Mouse (Mus musculus) limb, embryonic 14.5 days (tissue): ENCODE measurements around the gene Anxa4. TPM values are rescaled to one million over a fixed set of nuclear protein-coding genes. Genes with fewer than 3 reads are reported as not detected.

ENCODE experiments used
- ATAC-seq: fragments of 200-750 bp; cut with Nextera tagmentation; 2 replicates; pipeline ENCODE4 v1.8.0; 2017; ENCODE audit warnings: low read depth, moderate number of reproducible peaks, moderate TSS enrichment; ENCODE audit not compliant: low FRiP score
- DNase-seq: peaks from one replicate; pipeline ENCODE4 v3.0.0-alpha.2; 2015; ENCODE audit warnings: low spot score
- H3K27ac ChIP-seq: fragments of 300-500 bp; sonication (generic); replicated peaks from 2 replicates; pipeline ENCODE4 v1.5.1; 2014; ENCODE audit warnings: low read depth, mild to moderate bottlenecking, low read length, moderate library complexity, mixed read lengths
- H3K27me3 ChIP-seq: fragments of 300-500 bp; sonication (generic); 2 replicates; pipeline ENCODE4 v1.6.1; 2014; ENCODE audit warnings: low read length, mixed read lengths; ENCODE audit not compliant: control insufficient read depth, insufficient read depth
- H3K36me3 ChIP-seq: fragments of 300-500 bp; sonication (generic); 2 replicates; pipeline ENCODE4 v1.6.1; 2014; ENCODE audit warnings: mild to moderate bottlenecking, low read length, moderate library complexity, mixed read lengths; ENCODE audit not compliant: control insufficient read depth, insufficient read depth
- H3K4me1 ChIP-seq: fragments of 300-500 bp; sonication (generic); 2 replicates; pipeline ENCODE4 v1.6.1; 2014; ENCODE audit warnings: antibody characterized with exemption, low read length, mixed read lengths; ENCODE audit not compliant: control insufficient read depth, insufficient read depth
- H3K4me2 ChIP-seq: fragments of 300-500 bp; sonication (generic); replicated peaks from 2 replicates; pipeline ENCODE4 v1.6.1; 2014; ENCODE audit warnings: low read depth, mild to moderate bottlenecking, low read length, moderate library complexity; ENCODE audit not compliant: severe bottlenecking
- H3K4me3 ChIP-seq: fragments of 300-500 bp; sonication (generic); replicated peaks from 2 replicates; pipeline ENCODE4 v1.5.1; 2014; ENCODE audit warnings: low read length
- H3K9ac ChIP-seq: fragments of 300-500 bp; sonication (generic); 2 replicates; pipeline ENCODE4 v1.6.1; 2014; ENCODE audit warnings: mild to moderate bottlenecking, low read depth, low read length, moderate library complexity; ENCODE audit not compliant: severe bottlenecking
- H3K9me3 ChIP-seq: fragments of 300-500 bp; sonication (generic); 2 replicates; pipeline ENCODE4 v1.6.1; 2016; ENCODE audit warnings: low read length; ENCODE audit not compliant: control insufficient read depth
- POLR2A ChIP-seq: fragments of 200-500 bp; IDR thresholded peaks from 2 replicates; pipeline ENCODE4 v1.8.0; 2012; ENCODE audit warnings: inconsistent platforms, mild to moderate bottlenecking, moderate library complexity, borderline replicate concordance; ENCODE audit not compliant: insufficient read depth, insufficient read length; ENCODE audit errors: extremely low read depth
- WGBS: fragments of 180-500 bp; shearing (Covaris S2); extraction: QIAGEN DNeasy Blood & Tissue Kit; methylation state at CpG from one replicate; pipeline ENCODE4 v1.1.7; 2014; 5-methylcytosine and 5-hydroxymethylcytosine counted together
- polyA plus RNA-seq, 2 experiments: library from polyadenylated mRNA; depleted of rRNA in 1 of 2; stranded (reverse) in 1 of 2; unstranded in 1 of 2; fragments of >200 nt; fragmentation: Nextera tagmentation in 1 of 2; extraction: Ambion mirVana in 1 of 2; gene quantifications; 2 replicates each; pipeline versions ENCODE4 v1.2.1 to v1.2.3; 2012 to 2014

Anxa4 gene
- polyA plus RNA-seq, 2 experiments, result 28.3 to 45.6 TPM

GRCm38 (mm10) chr6:86776706-86777071 lies 16.7 kb downstream of the Anxa4 start:
- WGBS, result 31% methylated on average over 4 of the region's 4 CpGs
- H3K4me1 ChIP-seq, result no peaks in the 10 kb centered on the region
- no peak overlapping the region for H3K4me2 ChIP-seq
- no peak overlapping the region for H3K4me3 ChIP-seq
- no peak for ATAC-seq
- TF ChIP-seq POLR2A, result no peak
- no peak overlapping the region for H3K27ac ChIP-seq
- H3K9me3 ChIP-seq, result no peaks in the 10 kb centered on the region
- H3K27me3 ChIP-seq, result no peaks in the 10 kb centered on the region
- no peak for DNase-seq
- no peak overlapping the region for H3K9ac ChIP-seq
- no peaks in the 10 kb centered on the region for H3K36me3 ChIP-seq

GRCm38 (mm10) chr6:86776001-86776705 lies 17.2 kb downstream of the Anxa4 start:
- Histone ChIP-seq H3K9me3 (no peaks in the 10 kb centered on the region), H3K27ac (no peak overlapping the region), H3K9ac (no peak overlapping the region), H3K4me3 (no peak overlapping the region), H3K27me3 (no peaks in the 10 kb centered on the region), H3K36me3 (no peaks in the 10 kb centered on the region), H3K4me1 (no peaks in the 10 kb centered on the region), H3K4me2 (no peak overlapping the region)
- no peak for TF ChIP-seq POLR2A
- 84% methylated on average over 8 of the region's 8 CpGs for WGBS
- no peak for ATAC-seq
- no peak for DNase-seq

- ATAC-seq (no peak), DNase-seq (no peak)
- WGBS, result 80% methylated on average over 6 of the region's 6 CpGs
- no peaks in the 10 kb centered on the region for H3K9me3 ChIP-seq
- H3K4me3 ChIP-seq, result no peak overlapping the region
- no peak for TF ChIP-seq POLR2A
- H3K9ac ChIP-seq, result no peak overlapping the region
- no peaks in the 10 kb centered on the region for H3K27me3 ChIP-seq
- no peak overlapping the region for H3K27ac ChIP-seq
- no peaks in the 10 kb centered on the region for H3K4me1 ChIP-seq
- H3K36me3 ChIP-seq, result no peaks in the 10 kb centered on the region
- no peak overlapping the region for H3K4me2 ChIP-seq
Measured at GRCm38 (mm10) chr6:86774937-86775336, 18.4 kb downstream of the Anxa4 start.

DNA sequence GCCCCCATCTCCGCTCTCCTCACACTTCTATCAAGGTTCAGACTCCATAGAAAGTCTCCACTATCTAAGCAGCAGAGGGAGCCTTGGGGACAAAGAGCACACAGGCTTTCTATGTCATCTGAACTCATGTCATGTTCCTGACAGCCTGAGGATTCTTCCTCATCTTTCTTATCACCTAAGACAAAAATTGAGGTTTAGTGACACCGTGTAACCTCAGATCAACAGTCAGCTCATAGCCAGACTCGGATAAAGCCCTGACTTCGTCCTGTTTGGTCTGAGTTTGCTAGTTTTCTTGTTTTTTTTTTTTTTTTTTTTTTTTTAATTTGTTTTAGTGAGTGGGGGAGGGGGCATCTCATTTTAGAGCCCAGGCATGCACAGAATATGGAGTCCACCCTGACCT lies 19.6 kb downstream of the Anxa4 start:
- no peak overlapping the region for H3K4me3 ChIP-seq
- DNase-seq (no peak), ATAC-seq (no peak)
- no peaks in the 10 kb centered on the region for H3K9me3 ChIP-seq
- no peak overlapping the region for H3K27ac ChIP-seq
- no peaks in the 10 kb centered on the region for H3K4me1 ChIP-seq
- 83% methylated on average over 4 of the region's 4 CpGs for WGBS
- no peak overlapping the region for H3K4me2 ChIP-seq
- no peaks in the 10 kb centered on the region for H3K27me3 ChIP-seq
- H3K36me3 ChIP-seq, result no peaks in the 10 kb centered on the region
- H3K9ac ChIP-seq, result no peak overlapping the region
- no peak for TF ChIP-seq POLR2A

GRCm38 (mm10) chr6:86772631-86773030 lies 20.8 kb downstream of the Anxa4 start:
- Histone ChIP-seq H3K27ac (no peak overlapping the region), H3K9me3 (no peaks in the 10 kb centered on the region), H3K36me3 (no peaks in the 10 kb centered on the region), H3K4me2 (no peak overlapping the region), H3K4me1 (no peaks in the 10 kb centered on the region), H3K4me3 (no peak overlapping the region), H3K27me3 (no peaks in the 10 kb centered on the region), H3K9ac (no peak overlapping the region)
- TF ChIP-seq POLR2A, result no peak
- ATAC-seq (no peak), DNase-seq (no peak)
- WGBS, result 75% methylated on average over 7 of the region's 7 CpGs
